Mouse (Mus musculus) liver, embryonic 16.5 days (tissue): ENCODE measurements around the gene BC053393. TPM values are rescaled to one million over a fixed set of nuclear protein-coding genes. Genes with fewer than 3 reads are reported as not detected.

ENCODE experiments used
- ATAC-seq: fragments of 200-750 bp; cut with Nextera tagmentation; 2 replicates; pipeline ENCODE4 v1.8.0; 2017; ENCODE audit warnings: low read depth, mild to moderate bottlenecking, moderate number of reproducible peaks, moderate library complexity
- H3K27ac ChIP-seq: fragments of 300-500 bp; sonication (generic); 2 replicates; pipeline ENCODE4 v1.5.1; 2014; ENCODE audit warnings: mild to moderate bottlenecking, low read length
- H3K27me3 ChIP-seq: fragments of 300-500 bp; sonication (generic); 2 replicates; pipeline ENCODE4 v1.6.1; 2014; ENCODE audit warnings: low read depth, low read length, mixed read lengths; ENCODE audit not compliant: control insufficient read depth, insufficient read depth
- H3K36me3 ChIP-seq: fragments of 300-500 bp; sonication (generic); 2 replicates; pipeline ENCODE4 v1.6.1; 2014; ENCODE audit warnings: mild to moderate bottlenecking; ENCODE audit not compliant: control insufficient read depth, insufficient read depth
- H3K4me1 ChIP-seq: fragments of 300-500 bp; sonication (generic); 2 replicates; pipeline ENCODE4 v1.6.1; 2014; ENCODE audit warnings: low read depth, low read length, mixed read lengths; ENCODE audit not compliant: control insufficient read depth
- H3K4me2 ChIP-seq: fragments of 300-500 bp; sonication (generic); 2 replicates; pipeline ENCODE4 v1.6.1; 2014; ENCODE audit warnings: low read depth, low read length, mixed read lengths
- H3K4me3 ChIP-seq: fragments of 300-500 bp; sonication (generic); 2 replicates; pipeline ENCODE4 v1.5.1; 2014; ENCODE audit warnings: low read depth, mild to moderate bottlenecking, low read length
- H3K9ac ChIP-seq: fragments of 300-500 bp; sonication (generic); 2 replicates; pipeline ENCODE4 v1.6.1; 2014; ENCODE audit warnings: low read depth, low read length
- H3K9me3 ChIP-seq: fragments of 300-500 bp; sonication (generic); replicated peaks from 2 replicates; pipeline ENCODE4 v1.6.1; 2016; ENCODE audit warnings: low read length; ENCODE audit not compliant: control insufficient read depth
- WGBS: fragments of 180-500 bp; shearing (Covaris S2); extraction: QIAGEN DNeasy Blood & Tissue Kit; methylation state at CpG from one replicate; pipeline ENCODE4 v1.1.7; 2014; ENCODE audit not compliant: insufficient replicate concordance; 5-methylcytosine and 5-hydroxymethylcytosine counted together
- polyA plus RNA-seq: library from polyadenylated mRNA; unstranded; fragments of >200 nt; fragmentation: Nextera tagmentation; extraction: Ambion mirVana; gene quantifications from 2 replicates; pipeline ENCODE4 v1.2.1, GENCODE M21; 2015

Gene BC053393
- polyA plus RNA-seq = not detected in 2 replicates

DNA sequence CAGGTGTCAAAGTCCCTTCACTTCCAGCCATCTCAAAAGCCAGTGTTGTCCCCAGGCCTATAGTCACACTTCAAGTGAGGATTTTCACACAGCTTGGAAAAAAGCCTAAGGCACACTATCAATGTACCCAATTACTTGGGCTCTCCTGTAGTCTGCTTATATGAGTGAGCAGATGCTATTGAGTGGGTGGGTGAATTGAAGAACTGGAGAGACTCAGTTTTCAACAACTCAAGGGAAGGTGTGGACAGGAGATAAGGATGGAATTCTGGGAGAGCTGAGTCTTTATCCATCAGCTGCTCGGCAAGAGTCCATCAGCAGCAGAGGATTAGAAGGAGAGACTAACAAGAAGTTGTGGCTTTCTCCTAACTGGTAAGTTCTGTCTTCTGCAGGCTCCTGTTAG is at the start of gene BC053393:
BC053393 (plus strand) TSS at position 210 of the 400 bp plus-strand sequence.
- WGBS = 67% methylated on average over 1 of the region's 1 CpGs
- Histone ChIP-seq H3K4me3 (no peak within 1 kb of the TSS), H3K4me1 (no peaks in the 10 kb centered on the region), H3K9ac (no peak within 1 kb of the TSS), H3K9me3 (no peaks in the 10 kb centered on the region), H3K27ac (no peak within 1 kb of the TSS), H3K4me2 (no peak within 1 kb of the TSS), H3K36me3 (no peaks in the 10 kb centered on the region), H3K27me3 (no peaks in the 10 kb centered on the region)
- no peak for ATAC-seq

DNA sequence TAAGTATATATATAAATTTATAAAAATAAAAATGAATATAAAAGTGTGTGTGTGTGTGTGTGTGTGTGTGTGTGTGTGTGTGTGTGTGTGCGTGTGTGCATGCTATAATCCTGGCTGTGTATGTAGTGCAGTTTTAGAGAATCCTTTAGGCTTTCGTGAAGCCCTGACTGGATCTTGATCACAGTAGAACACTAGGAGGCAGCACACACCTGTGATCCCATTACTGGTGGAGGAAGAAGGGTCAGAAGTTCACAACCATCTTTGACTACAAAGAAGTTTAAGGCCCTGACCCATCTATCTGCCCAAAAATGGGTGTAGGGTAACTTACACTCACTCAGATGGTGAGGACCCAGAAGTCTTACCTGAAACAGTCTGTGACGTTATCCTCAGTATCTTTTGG is 48.6 kb upstream of the BC053393 start:
- no peak overlapping the region for H3K9ac ChIP-seq
- ATAC-seq = no peak
- H3K4me2 ChIP-seq = no peak overlapping the region
- H3K27me3 ChIP-seq = no peaks in the 10 kb centered on the region
- H3K4me1 ChIP-seq = no peaks in the 10 kb centered on the region
- WGBS = 62% methylated on average over 3 of the region's 3 CpGs
- no peaks in the 10 kb centered on the region for H3K9me3 ChIP-seq
- no peak overlapping the region for H3K4me3 ChIP-seq
- H3K27ac ChIP-seq = no peak overlapping the region
- H3K36me3 ChIP-seq = no peaks in the 10 kb centered on the region

DNA sequence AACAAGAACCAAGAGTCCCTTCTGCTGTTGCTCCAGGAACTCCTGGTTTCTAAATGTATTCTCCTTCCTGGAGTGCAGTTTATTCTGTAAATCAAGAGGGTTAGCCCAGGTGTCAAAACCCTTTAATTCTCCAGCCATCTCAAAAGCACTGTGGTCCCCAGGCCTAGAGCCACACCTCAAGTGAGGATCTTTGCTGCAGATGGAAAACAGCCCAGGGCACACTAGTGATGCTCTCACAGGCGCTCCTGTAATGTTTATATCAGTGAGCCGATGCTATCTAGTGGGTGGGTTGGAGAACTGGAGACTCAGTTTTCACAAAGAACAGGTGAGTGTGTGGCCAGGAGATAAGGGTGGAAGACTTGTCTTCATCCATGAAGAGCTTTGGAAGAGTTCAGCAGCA is 47.4 kb upstream of the BC053393 start, which contains the start of gene Gm12169:
Gm12169 (plus strand) TSS at position 301 of the 400 bp plus-strand sequence.
- Histone ChIP-seq H3K27me3 (no peaks in the 10 kb centered on the region), H3K36me3 (no peaks in the 10 kb centered on the region), H3K9ac (no peak within 1 kb of the TSS), H3K4me1 (no peaks in the 10 kb centered on the region), H3K9me3 (no peaks in the 10 kb centered on the region), H3K27ac (no peak within 1 kb of the TSS), H3K4me2 (no peak within 1 kb of the TSS), H3K4me3 (no peak within 1 kb of the TSS)
- 80% methylated on average over 2 of the region's 2 CpGs for WGBS
- ATAC-seq = no peak

DNA sequence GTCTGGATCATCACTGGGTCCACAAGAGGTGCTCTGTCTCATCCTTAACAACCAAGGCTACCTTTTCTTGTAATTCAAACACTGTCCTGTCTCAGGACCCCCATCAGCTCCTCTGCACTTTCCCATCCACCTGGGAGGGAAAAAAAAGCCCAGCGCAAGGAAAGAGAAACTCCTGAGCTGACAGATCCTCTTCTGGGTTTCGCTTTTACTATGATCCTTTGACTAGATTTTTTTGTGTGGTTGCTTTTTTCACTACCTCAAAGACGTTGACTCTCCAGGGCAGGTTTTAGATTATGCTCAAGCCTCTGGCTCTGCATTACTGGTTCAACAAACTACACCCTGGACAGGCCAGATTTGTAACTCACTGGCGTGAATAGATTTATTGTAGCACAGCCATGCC is 41.2 kb upstream of the BC053393 start:
- H3K4me1 ChIP-seq = no peaks in the 10 kb centered on the region
- no peak overlapping the region for H3K9ac ChIP-seq
- H3K27ac ChIP-seq = no peak overlapping the region
- no peak overlapping the region for H3K4me2 ChIP-seq
- H3K36me3 ChIP-seq = no peaks in the 10 kb centered on the region
- H3K9me3 ChIP-seq = no peaks in the 10 kb centered on the region
- 65% methylated on average over 4 of the region's 4 CpGs for WGBS
- H3K4me3 ChIP-seq = no peak overlapping the region
- no peaks in the 10 kb centered on the region for H3K27me3 ChIP-seq
- no peak for ATAC-seq

DNA sequence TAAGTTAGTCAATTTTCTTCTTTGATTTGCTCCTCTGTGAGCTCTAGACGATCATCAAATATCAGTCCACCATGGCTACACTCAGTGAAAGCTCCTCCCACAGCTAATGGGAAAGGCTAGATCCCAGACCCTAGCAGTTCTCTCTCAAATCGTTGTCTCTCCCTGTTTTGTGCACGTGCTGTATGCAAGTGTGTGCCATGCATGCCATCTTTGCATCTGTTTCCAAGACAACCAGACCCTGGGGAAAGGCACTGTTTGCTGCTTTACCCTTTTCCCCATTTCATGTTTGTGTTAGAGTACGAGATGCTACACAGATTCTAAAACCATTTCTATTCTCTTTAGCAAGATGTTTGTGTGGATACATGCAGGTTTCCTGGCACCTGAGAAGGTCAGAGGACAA is 34.4 kb upstream of the BC053393 start:
- Histone ChIP-seq H3K4me1 (no peaks in the 10 kb centered on the region), H3K36me3 (no peaks in the 10 kb centered on the region), H3K27ac (no peak overlapping the region), H3K27me3 (no peaks in the 10 kb centered on the region), H3K4me2 (no peak overlapping the region), H3K9ac (no peak overlapping the region), H3K9me3 (no peaks in the 10 kb centered on the region), H3K4me3 (no peak overlapping the region)
- no peak for ATAC-seq
- 54% methylated on average over 4 of the region's 4 CpGs for WGBS

DNA sequence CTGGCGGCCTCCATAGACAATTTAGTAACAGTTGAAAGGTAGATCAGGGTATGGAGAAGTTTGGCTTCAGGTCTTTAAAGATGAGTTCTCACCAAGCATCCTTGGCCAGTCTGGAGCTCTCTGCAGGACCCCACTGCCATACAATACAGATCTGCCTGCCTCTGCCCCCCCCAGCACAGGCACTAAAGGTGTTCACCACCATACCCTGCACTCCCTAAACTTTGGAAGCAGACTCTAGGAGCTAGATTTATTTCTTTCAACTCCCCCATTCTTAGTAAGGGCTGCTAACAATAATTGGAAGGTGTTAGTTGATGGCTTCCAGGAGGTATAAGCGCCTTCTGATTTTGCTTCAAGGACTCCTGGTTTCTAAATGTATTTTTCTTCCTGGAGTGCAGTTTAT is 27.8 kb upstream of the BC053393 start:
- 55% methylated on average over 2 of the region's 2 CpGs for WGBS
- H3K9me3 ChIP-seq = no peaks in the 10 kb centered on the region
- no peak overlapping the region for H3K4me2 ChIP-seq
- H3K27ac ChIP-seq = no peak overlapping the region
- no peak overlapping the region for H3K4me3 ChIP-seq
- no peaks in the 10 kb centered on the region for H3K36me3 ChIP-seq
- H3K4me1 ChIP-seq = no peaks in the 10 kb centered on the region
- H3K27me3 ChIP-seq = no peaks in the 10 kb centered on the region
- ATAC-seq = no peak
- H3K9ac ChIP-seq = no peak overlapping the region

DNA sequence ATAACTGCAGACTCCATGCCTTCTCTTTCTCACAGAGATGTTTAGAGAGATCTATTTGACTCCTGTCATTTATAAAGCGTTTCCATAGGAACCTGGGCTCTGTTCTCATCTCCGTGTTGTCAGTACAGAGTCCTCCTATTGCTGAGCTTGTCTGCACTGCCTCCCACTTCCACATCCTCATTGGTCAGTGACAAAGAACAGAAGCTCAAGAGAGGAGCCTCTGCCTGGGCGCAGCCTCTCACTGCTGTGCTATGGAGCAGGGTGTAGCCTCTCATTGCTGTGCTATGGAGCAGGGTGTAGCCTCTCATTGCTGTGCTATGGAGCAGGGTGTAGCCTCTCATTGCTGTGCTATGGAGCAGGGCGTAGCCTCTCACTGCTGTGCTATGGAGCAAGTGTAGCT is 21.6 kb upstream of the BC053393 start:
- no peak overlapping the region for H3K9ac ChIP-seq
- no peaks in the 10 kb centered on the region for H3K4me1 ChIP-seq
- ATAC-seq = no peak
- no peak overlapping the region for H3K4me2 ChIP-seq
- 59% methylated on average over 4 of the region's 4 CpGs for WGBS
- no peaks in the 10 kb centered on the region for H3K27me3 ChIP-seq
- no peak overlapping the region for H3K27ac ChIP-seq
- H3K4me3 ChIP-seq = no peak overlapping the region
- no peaks in the 10 kb centered on the region for H3K9me3 ChIP-seq
- H3K36me3 ChIP-seq = no peaks in the 10 kb centered on the region

DNA sequence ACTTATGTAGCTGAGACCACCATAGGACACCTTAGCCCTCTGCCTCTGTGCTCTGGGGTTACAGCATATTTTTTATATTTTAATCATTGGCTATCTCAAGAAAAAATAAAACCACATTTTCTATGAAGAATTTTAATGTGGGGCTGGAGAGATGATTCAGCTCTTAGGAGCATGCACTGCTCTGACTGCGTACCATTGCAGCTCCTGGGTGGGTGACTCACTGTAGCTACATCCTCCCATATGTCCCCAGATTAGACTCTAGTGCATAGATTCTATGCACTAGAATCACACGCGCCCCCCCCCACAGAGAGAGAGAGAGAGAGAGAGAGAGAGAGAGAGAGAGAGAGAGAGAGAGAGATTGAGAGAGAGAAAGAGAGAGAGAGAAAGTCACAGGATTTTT is 18.6 kb upstream of the BC053393 start:
- ATAC-seq = no peak
- WGBS = 72% methylated on average over 3 of the region's 3 CpGs
- no peaks in the 10 kb centered on the region for H3K9me3 ChIP-seq
- no peaks in the 10 kb centered on the region for H3K36me3 ChIP-seq
- no peaks in the 10 kb centered on the region for H3K27me3 ChIP-seq
- no peak overlapping the region for H3K27ac ChIP-seq
- no peak overlapping the region for H3K9ac ChIP-seq
- H3K4me1 ChIP-seq = no peaks in the 10 kb centered on the region
- H3K4me3 ChIP-seq = no peak overlapping the region
- no peak overlapping the region for H3K4me2 ChIP-seq

DNA sequence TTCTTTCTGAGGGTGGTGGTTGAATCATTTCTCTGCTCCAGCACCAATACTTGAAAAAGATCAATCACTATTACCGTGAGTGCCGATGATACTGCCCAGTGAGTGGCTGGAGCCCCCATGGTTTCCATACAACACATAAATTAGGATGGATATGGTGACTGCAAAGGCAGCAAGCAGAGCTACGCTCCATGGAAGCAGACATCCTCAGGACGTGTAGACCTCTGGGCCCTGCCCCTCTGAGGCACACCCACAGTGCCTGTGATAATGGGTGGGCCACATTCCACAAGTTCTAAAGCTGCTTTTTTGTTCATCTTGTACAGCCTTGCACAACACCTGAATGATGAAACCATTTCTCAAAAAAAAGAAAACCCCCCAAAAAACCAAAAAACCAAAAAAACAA is 10.2 kb upstream of the BC053393 start:
- WGBS = 57% methylated on average over 4 of the region's 4 CpGs
- no peak overlapping the region for H3K4me3 ChIP-seq
- H3K27me3 ChIP-seq = no peaks in the 10 kb centered on the region
- ATAC-seq = no peak
- H3K9ac ChIP-seq = no peak overlapping the region
- no peaks in the 10 kb centered on the region for H3K36me3 ChIP-seq
- no peak overlapping the region for H3K4me2 ChIP-seq
- H3K27ac ChIP-seq = no peak overlapping the region
- no peaks in the 10 kb centered on the region for H3K9me3 ChIP-seq
- no peaks in the 10 kb centered on the region for H3K4me1 ChIP-seq
